Mouse (Mus musculus) c-Kit-positive CD71-positive TER-119-negative erythroid progenitor cells, embryonic 14.5 days (primary cell): ENCODE results near the gene Pi4ka.

ENCODE experiments used
- DNase-seq: peaks from one replicate; pipeline ENCODE4 v3.0.0-alpha.2; 2013; ENCODE audit warnings: low read depth

Pi4ka gene

DNA sequence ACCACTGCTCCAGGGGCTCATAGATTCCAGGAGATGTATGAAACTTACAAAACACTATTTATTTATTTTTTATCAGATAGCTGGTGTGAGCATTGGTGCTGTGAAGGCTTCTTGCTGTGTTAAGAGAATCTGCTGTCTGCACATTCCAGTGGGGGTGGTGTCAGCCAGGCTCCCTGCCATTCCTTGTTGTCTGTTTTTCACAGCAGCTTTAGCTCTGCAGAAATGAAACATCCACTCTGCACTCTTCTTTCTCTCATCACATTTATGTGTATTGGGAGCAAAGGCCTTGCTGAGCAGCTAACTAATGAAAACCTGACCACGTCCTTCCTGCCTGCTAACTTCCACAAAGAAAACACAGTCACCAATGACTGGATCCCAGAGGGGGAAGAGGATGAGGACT is 70.0 kb downstream of the Pi4ka start:
- DNase-seq = no peak

DNA sequence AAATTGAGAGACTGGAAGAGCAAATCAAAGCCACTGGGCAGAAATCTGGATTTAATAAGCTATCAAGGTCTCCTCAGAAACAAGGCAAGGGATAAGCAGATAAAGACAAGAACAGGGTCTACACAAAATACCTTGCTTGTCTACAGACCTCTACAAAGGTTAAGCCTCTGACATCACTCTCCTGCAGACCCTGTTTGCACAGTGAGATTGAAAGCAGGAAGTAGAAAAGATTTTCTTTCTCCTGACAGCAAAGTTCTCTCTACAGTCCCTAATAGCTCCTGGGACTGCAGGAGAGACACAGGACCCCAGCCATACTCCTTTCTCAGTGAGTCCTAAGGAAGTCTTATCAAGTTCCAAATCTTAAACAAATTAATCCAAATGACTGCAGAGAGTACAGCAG is 71.5 kb downstream of the Pi4ka start:
- no peak for DNase-seq

DNA sequence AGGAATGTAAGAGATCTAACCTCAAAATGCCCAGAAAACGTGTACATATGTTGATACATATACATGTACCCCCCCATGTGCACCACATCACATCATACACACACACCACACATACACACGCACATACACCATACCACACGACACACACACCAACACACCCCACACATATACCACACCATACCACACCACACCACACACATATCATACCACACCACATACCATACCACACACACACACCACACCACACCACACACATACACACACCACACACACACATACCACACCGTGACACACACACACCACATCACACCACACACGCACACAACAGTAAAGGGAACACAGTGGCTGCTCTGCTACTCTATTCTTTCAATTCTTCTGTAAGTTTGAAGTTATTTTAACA is 74.3 kb downstream of the Pi4ka start:
- no peak for DNase-seq

DNA sequence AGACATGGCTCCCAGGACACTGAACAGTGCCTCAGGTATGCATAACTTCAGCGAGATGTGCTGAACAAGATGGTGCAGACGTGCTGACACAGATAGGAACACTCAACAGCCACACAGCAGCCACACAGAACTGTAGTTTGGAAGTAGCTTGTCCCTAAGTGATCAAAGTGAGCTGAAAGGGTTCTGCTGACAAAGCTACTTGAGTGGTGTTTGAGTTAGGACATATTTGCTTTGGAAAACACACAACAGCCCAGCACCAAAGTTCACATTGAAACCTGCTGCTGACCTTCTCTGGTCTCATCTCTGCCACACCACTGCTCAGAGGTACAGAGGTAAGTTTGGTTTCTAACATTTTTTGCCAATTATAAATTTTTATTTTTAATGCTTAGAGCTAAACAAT is 75.0 kb downstream of the Pi4ka start, which contains the start of gene Serpind1:
TSS of gene Serpind1 (plus strand) at position 256 of the 400 bp plus-strand sequence.
- DNase-seq = no peak

DNA sequence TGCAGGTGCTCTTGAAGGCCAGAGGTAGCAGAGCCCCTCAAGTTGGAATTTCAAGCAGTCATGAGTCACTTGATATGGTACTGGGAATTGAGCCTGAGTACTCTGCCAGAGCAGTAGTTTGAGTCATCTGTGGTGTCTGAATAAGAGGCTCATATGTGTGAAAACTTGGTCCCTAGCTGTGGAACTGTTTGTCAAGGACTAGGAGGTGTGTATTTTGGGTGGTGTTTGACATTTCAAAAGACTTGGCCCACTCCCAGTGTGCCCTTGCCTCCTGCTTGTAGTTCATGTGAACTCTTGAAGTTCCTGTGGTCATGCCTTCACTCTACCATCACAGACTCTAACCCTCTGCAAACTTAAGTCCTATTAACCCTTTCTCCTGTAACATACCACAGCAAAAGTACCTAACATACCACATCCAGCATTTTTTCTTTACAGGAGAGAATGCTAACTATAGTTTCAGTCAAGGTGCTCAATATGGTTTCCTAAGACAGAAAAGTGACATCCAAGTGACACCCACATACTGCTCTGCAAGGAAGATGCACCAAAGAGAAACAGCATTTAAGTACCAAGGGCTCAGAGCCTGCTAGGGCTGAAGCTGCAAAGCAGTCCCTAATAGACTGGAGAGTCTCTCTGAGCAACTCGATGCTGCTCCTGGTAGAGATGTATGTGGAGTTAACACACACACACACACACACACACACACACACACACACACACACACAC is 76.1 kb downstream of the Pi4ka start:
- no peak for DNase-seq

GRCm38 (mm10) chr16:17326064-17326463 is 80.0 kb downstream of the Pi4ka start:
- DNase-seq = no peak

- DNase-seq = no peak
Measured at GRCm38 (mm10) chr16:17324745-17325144, 81.4 kb downstream of the Pi4ka start.

DNA sequence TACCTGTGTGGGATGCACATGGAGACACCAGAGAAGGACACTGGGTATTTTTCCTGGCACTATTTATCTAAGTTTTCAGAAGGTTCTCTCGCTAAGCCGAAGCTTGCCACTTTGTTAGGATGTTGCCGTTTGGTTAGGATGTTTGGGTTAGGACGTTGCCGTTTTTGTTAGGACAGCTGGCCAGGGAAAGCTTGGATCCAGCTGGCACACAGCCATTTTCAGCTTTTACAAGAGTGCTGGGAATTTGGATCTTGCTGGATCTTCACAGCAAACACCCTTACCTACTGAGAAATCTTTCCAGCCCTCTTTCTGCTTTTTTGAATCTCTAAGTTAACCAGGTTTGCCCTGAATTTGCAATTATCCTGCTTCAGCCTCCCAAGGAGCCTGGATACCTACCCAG is 84.6 kb downstream of the Pi4ka start:
- no peak for DNase-seq

DNA sequence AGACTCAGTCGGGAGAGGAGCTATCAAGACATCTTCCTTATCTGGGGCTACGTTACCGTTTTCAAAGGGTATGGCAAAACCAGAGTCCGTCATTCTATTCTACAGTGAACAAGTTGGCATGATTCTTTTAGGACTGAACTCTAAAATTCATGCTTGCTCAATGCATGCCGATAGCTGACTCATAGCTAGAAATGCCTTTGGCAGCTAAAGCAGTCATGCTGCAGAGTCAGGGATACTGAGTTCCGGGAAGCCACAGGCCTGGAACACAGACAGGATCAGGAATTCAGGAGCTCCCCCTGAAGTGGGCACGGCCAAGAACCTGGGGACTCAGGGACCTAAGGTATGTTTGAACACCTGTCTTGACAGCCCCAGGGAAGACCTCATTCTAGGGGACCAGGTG is 89.6 kb downstream of the Pi4ka start:
- DNase-seq = no peak

DNA sequence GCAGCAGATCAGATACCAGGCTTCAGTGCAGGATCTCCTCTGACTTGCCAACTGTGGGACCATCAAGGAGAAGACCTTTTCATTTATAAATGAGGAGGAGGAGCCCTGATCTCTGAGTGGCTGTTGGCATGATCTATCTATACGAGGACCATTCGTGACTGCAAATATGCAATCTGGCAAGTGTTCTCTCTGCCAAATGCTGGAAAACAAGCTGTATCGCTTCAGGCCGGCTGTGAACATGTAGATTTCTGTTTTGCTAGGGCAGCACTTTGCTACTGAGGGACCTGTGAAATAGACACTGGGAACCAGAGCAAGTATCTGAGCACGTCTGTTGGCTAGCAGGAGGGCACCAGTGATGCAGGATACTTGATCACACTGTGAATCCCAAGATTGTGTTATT is 93.6 kb downstream of the Pi4ka start:
- DNase-seq = no peak

DNA sequence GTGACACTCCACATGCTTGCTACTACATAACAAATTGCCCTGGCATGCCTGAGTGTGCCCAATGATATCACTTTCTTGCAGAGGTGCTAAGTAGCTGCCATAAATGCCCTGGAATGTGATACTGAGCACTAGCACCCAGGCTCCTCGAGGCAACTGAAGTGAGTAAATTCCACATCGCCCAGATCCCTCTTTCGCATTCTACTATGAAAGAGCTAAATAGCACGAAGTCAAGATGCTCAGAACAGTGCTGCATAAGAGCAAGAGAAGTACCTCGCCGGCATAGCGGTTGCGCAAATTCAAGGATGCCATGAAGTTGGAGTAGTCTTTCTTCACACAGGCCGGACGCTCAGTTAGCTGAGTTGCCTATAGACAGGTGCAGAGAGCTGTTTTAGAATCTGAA is 97.1 kb downstream of the Pi4ka start:
- no peak for DNase-seq

- no peak for DNase-seq
Measured at GRCm38 (mm10) chr16:17307461-17307860, 98.7 kb downstream of the Pi4ka start.

DNA sequence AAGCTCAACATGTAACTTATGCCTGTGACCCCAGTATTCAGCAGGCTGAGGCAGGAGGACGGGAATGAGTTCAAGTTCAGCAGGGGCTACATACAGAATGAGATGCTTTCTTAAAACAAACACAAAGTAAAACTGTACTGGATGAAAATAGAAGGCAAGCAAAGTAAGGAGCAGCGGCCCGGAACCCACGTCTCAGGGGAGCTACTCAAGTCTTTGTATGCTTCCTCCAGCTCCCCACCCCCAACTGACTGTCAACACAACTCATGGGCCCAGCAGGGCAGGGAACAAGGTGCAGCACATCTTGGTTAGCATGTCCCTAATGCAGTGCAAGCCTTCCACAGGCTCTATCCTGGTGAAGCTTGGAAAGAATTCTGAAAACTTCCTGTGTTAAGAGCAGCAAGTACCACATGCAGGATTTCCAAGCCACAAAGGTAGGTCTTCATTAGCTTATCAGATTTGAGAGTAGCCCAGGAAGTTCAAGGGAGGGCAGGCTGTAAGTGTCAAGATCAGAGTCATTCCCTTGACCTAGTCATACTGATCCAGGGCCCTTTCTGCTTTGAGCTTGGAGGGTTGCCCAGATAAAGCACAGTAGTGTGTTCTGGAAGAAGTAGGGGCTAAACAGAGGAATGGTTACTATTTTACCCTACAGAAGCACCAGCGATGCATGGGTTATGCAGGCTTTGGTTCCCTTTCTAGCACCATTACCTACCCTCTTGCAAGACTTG is 102.4 kb downstream of the Pi4ka start:
- no peak for DNase-seq

GRCm38 (mm10) chr16:17300818-17301217 is 105.3 kb downstream of the Pi4ka start:
- DNase-seq = no peak

DNA sequence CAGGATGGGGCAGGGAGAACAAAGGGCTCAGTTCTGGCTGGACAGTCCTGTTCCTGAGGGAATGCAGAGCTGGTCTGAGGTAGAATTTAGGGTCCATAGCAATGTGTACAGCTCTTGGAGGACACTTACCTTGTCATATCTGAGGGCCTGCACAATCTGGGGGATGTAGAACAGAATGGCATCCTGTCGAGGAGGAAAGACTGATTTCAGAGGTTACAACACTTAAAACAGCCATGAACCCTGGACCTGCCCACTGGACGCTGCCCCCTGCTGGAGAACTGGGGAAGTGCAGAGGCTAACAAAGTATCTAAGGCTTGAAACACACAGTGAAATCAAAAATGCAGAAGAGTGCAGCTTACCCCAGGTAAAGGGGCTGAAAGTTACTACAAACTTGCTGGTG is 113.4 kb downstream of the Pi4ka start:
- DNase-seq = peak; percentile 58

DNA sequence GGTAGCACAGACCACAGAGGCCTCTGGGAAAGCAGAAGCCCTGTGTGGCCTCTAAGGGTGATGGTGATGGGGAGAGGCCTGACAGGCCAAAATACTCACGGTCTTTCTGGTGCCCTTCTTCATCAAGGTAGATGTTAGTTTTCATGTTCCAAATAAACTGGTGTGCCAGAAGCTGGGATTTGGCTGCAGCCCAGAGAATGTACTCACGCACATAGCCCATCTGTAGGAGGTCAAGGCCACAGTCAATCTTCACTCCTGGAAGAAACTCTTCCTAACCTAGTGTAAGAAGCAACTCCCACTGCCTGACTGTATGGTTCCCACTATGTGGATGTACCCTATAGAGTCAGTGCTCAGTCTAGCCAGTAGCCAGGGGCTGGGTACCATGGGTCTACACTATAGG is 115.1 kb downstream of the Pi4ka start:
- DNase-seq = no peak

GRCm38 (mm10) chr16:17287103-17287502 is 119.0 kb downstream of the Pi4ka start:
- no peak for DNase-seq

DNA sequence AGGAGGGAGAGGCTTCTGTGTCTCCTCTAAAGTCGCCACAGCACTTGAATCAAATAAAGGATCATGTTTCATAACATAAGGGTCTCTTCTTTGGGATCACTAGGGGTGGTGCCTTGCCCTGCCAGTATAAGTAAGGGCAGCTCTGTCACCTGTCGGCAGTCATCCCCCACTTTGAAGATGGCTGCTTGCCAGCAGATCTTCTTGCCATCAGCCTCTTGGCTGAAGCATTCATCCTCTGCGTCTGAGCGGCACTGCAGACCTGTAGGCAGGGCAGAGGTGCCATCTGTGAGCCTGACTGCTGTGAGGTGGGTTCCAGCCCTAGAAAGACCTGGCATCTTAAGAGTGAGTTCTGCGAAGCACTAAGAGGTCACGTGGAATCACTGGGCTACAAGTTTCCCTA is 123.0 kb downstream of the Pi4ka start:
- DNase-seq = no peak

- DNase-seq = no peak
Measured at GRCm38 (mm10) chr16:17280471-17280870, 125.6 kb downstream of the Pi4ka start.

DNA sequence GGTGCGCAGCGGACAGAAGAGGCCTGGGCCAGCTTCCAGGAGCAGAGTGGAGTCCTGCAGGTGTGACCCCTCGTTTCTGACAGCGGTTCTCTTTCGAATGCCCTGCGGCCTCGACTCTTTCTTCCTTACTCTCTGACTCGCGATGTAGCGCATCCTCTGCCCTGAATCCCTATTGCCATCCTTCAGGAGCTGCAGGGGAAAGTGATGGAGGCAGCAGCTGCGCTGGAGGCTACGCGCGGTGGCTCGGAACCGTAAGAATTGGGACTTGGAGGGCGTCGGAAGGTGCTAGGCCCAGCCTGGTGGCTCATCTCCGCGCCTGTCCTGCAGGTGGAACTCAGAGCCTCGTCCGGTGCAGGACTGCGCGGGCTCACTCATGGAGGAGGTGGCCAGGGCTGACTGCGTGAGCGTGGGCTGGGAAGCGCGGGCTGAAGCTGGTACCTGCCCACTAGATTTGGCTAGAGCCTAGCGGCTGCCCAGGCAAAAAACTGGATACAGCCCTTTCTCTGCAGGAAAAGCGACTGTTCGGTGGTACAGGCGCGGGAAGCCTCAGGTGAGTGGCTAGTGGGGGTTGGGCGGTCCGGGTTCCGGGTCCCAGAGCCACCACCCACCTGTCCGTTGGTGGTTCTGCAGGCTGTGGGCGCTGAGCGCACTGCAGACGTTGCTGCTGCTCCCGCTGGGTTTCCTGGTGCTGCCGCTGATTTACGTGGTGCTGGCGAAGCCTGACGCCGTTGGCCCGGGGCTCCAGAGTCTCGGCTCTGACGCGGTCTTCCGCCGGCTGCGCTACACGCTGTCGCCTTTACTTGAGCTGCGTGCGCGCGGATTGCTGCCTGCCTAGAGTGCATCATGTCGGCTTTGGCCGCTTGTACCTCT is 128.5 kb downstream of the Pi4ka start:
- DNase-seq = no peak

DNA sequence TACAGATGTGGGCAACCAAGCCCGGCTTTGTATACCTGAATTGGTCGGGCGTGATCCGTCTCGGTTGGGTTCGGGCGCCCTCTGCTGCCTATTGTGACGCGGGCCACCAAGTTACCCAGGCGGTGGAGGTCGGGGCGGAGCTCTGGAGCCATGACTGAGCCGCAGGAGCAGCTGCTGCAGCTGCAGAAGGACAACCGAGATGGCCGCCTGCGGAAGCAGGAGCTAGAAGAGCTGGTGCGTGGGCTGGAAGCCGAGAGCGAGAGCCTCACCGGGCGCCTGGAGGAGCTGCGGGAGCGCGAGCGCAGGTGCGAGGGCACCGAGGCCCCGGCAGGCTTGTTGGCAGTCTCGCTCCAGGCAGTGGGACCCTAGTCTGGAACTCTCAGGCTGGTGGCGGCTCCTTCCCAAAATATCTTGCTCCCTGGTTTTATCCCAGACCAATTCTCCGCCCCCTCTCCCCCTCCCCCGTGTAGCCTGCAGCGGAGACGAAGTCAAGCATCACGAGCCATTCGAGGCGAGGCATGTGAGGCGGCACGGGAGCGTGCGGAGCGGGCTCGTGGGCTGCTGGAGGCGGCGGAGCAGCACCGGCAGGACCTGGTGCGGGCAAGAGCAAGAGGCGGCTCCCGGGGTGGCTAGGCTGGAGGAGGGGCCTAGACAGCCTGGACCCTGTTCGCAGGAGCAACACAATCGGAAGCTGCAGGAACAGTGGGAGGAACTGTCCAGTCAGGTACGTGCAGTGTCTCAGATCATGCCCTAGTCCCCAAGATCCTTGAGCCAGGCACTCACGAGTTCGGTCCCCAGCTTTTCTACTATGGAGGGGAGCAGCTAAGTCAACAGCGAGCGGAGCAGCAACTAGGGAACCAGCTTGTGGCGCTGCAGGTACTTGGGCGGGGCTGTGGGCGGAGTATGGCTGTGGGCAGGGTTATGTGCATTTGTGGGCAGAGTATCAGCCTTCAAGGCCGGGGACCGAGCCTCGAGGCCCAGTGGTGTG is 129.7 kb downstream of the Pi4ka start:
- DNase-seq = peak; percentile 91

GRCm38 (mm10) chr16:17275721-17276120 is 130.4 kb downstream of the Pi4ka start, which contains the start of gene Tmem191c:
Gene Tmem191c, plus strand, starts transcription at chr16:17276077.
- no peak for DNase-seq
